Mouse (Mus musculus) cerebellum, adult 2 months (tissue): ENCODE measurements around the gene Fam193a.

Experiments
- CTCF ChIP-seq: fragments of 200-500 bp; IDR thresholded peaks from 2 replicates; pipeline ENCODE4 v1.5.1; 2011; ENCODE audit warnings: low read depth, mild to moderate bottlenecking, control low read depth, low read length, moderate library complexity, borderline replicate concordance; ENCODE audit not compliant: insufficient read depth
- POLR2A ChIP-seq: fragments of 200-500 bp; IDR thresholded peaks from 2 replicates; pipeline ENCODE4 v1.6.1; 2011; ENCODE audit warnings: low read length, control low read depth, borderline replicate concordance; ENCODE audit not compliant: insufficient read depth

- no peak for TF ChIP-seq CTCF
- no peak for TF ChIP-seq POLR2A
Observed at GRCm38 (mm10) chr5:34466079-34466478, 96.3 kb downstream of the Fam193a start.
